Mouse (Mus musculus) ovary, postnatal 36 days (tissue): Measurements from ENCODE around the gene AI413582.

ENCODE experiments used
- DNase-seq: peaks from one replicate; pipeline ENCODE4 v3.0.0; 2022; ENCODE audit warnings: low spot score, mixed read lengths

AI413582 gene

GRCm38 (mm10) chr17:27565163-27565941 is at the start of gene AI413582:
Gene AI413582 (minus strand): TSS chr17:27565756.
- DNase-seq, result peak; percentile 98

- DNase-seq, result no peak
These were observed 47.5 kb upstream of the AI413582 start for GRCm38 (mm10) chr17:27613016-27613415.

GRCm38 (mm10) chr17:27611994-27612393 is 46.4 kb upstream of the AI413582 start:
- no peak for DNase-seq

- DNase-seq, result no peak
These were observed 45.9 kb upstream of the AI413582 start for GRCm38 (mm10) chr17:27611519-27611884.

GRCm38 (mm10) chr17:27610679-27611518 is 45.3 kb upstream of the AI413582 start:
- DNase-seq, result no peak

- DNase-seq, result no peak
These were observed 44.0 kb upstream of the AI413582 start for GRCm38 (mm10) chr17:27609576-27609975.

GRCm38 (mm10) chr17:27603522-27604234 is 38.1 kb upstream of the AI413582 start:
- DNase-seq, result no peak

- no peak for DNase-seq
These were observed 37.5 kb upstream of the AI413582 start for GRCm38 (mm10) chr17:27603036-27603435.

- DNase-seq, result no peak
These were observed 35.3 kb upstream of the AI413582 start for GRCm38 (mm10) chr17:27600869-27601268.

- DNase-seq, result no peak
These were observed 34.7 kb upstream of the AI413582 start for GRCm38 (mm10) chr17:27600286-27600685.

GRCm38 (mm10) chr17:27596376-27597190 is 31.0 kb upstream of the AI413582 start:
- no peak for DNase-seq

GRCm38 (mm10) chr17:27595659-27596375 is 30.3 kb upstream of the AI413582 start:
- DNase-seq, result no peak

GRCm38 (mm10) chr17:27592565-27592910 is 27.0 kb upstream of the AI413582 start:
- no peak for DNase-seq

- DNase-seq, result no peak
These were observed 26.4 kb upstream of the AI413582 start for GRCm38 (mm10) chr17:27591826-27592564.

- no peak for DNase-seq
These were observed 22.7 kb upstream of the AI413582 start for GRCm38 (mm10) chr17:27588231-27588630.

- DNase-seq, result no peak
These were observed 21.7 kb upstream of the AI413582 start for GRCm38 (mm10) chr17:27587252-27587651.

GRCm38 (mm10) chr17:27586661-27587060 is 21.1 kb upstream of the AI413582 start:
- no peak for DNase-seq

- no peak for DNase-seq
These were observed 17.8 kb upstream of the AI413582 start for GRCm38 (mm10) chr17:27583185-27583894.

- DNase-seq, result no peak
These were observed 15.0 kb upstream of the AI413582 start for GRCm38 (mm10) chr17:27580392-27581068.
